Mouse (Mus musculus) intestine, embryonic 15.5 days (tissue): ENCODE data around the gene Ptprn2. TPM values are rescaled to one million over a fixed set of nuclear protein-coding genes. Genes with fewer than 3 reads are reported as not detected.
A peak's percentile ranks its signal among the peaks of the same experiment; 100 is the strongest.

Experiments used
- ATAC-seq: fragments of 200-750 bp; cut with Nextera tagmentation; 2 replicates; pipeline ENCODE4 v1.8.0; 2017; ENCODE audit warnings: moderate TSS enrichment, moderate library complexity
- H3K27ac ChIP-seq: fragments of 300-500 bp; sonication (generic); 2 replicates; pipeline ENCODE4 v1.5.1; 2015; ENCODE audit warnings: mild to moderate bottlenecking, inconsistent platforms
- H3K27me3 ChIP-seq: fragments of 300-500 bp; sonication (generic); replicated peaks from 2 replicates; pipeline ENCODE4 v1.6.1; 2015; ENCODE audit warnings: inconsistent platforms
- H3K36me3 ChIP-seq: fragments of 300-500 bp; sonication (generic); 2 replicates; pipeline ENCODE4 v1.6.1; 2015; ENCODE audit warnings: inconsistent platforms
- H3K4me1 ChIP-seq: fragments of 300-500 bp; sonication (generic); replicated peaks from 2 replicates; pipeline ENCODE4 v1.6.1; 2015; ENCODE audit warnings: inconsistent platforms
- H3K4me2 ChIP-seq: fragments of 300-500 bp; sonication (generic); replicated peaks from 2 replicates; pipeline ENCODE4 v1.6.1; 2015; ENCODE audit warnings: mild to moderate bottlenecking, inconsistent platforms
- H3K4me3 ChIP-seq: fragments of 300-500 bp; sonication (generic); replicated peaks from 2 replicates; pipeline ENCODE4 v1.5.1; 2015; ENCODE audit warnings: inconsistent platforms
- H3K9ac ChIP-seq: fragments of 300-500 bp; sonication (generic); 2 replicates; pipeline ENCODE4 v1.6.1; 2015; ENCODE audit warnings: inconsistent platforms
- H3K9me3 ChIP-seq: fragments of 300-500 bp; sonication (generic); 2 replicates; pipeline ENCODE4 v1.6.1; 2016; ENCODE audit warnings: inconsistent platforms
- WGBS: fragments of 180-500 bp; shearing (Covaris S2); methylation state at CpG from one replicate; pipeline ENCODE4 v1.1.7; 2015; 5-methylcytosine and 5-hydroxymethylcytosine counted together
- polyA plus RNA-seq: library from polyadenylated mRNA; unstranded; fragments of >200 nt; fragmentation: Nextera tagmentation; extraction: Ambion mirVana; gene quantifications from 2 replicates; pipeline ENCODE4 v1.2.1, GENCODE M21; 2015

Ptprn2 gene
- polyA plus RNA-seq, 1 experiment from 2014 or later = 1.9 TPM

DNA sequence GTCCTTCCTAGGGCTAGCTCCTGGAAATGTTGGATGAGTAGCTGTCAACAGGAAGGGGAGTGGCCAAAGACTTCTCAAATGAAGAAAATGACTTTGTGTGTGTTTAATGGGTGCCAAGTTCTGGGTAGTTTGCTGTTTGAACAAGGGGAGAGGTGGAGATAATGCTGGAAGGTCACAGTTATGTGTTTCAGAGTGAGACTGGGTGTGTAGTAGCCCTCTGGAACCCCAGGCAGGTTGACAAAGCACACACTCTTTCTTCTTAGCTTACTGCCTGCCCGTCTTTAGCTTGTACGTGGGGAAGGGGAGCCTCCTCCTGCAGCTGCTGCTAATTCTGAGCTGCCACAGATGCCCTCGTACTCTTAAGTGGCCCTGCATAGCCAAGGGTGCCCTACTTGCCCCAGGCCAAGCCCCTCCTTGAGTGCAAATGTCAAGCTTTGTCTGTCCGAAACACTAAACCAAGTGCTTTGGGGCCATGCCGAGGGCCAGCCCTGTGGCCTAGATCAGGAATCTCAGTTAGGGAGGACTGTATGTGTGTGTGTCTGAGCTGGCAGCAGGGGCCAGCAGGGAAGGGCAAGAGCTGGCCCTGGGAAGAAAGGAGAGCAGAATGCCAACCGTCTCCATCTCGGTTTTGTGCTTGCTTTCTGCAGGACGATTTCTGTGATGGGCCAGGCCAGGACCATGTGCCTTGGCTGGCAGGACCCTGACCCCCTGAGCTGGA, 95.5 kb downstream of the Ptprn2 start:
- no peak overlapping the region for H3K4me3 ChIP-seq
- H3K27ac ChIP-seq = peak overlapping the region; percentile 48; the same call in 1 of the 2 replicates
- H3K4me2 ChIP-seq = no peak overlapping the region
- ATAC-seq = 0 out of 2 replicates have a peak, but pooled peaks have one; percentile 52
- H3K9ac ChIP-seq = no peak overlapping the region
- H3K36me3 ChIP-seq = no peaks in the 10 kb centered on the region
- no peaks in the 10 kb centered on the region for H3K27me3 ChIP-seq
- WGBS = 33% methylated on average over 8 of the region's 8 CpGs
- H3K4me1 ChIP-seq = peaks cover 8% of the 10 kb centered on the region
- H3K9me3 ChIP-seq = no peaks in the 10 kb centered on the region

- H3K9ac ChIP-seq = no peak overlapping the region
- no peak overlapping the region for H3K4me2 ChIP-seq
- no peaks in the 10 kb centered on the region for H3K27me3 ChIP-seq
- H3K4me1 ChIP-seq = peaks cover 8% of the 10 kb centered on the region
- H3K36me3 ChIP-seq = no peaks in the 10 kb centered on the region
- ATAC-seq = peak; percentile 74
- H3K9me3 ChIP-seq = no peaks in the 10 kb centered on the region
- H3K4me3 ChIP-seq = no peak overlapping the region
- H3K27ac ChIP-seq = no peak overlapping the region
Measured at GRCm38 (mm10) chr12:116581864-116582263, 96.3 kb downstream of the Ptprn2 start.

- no peak overlapping the region for H3K27ac ChIP-seq
- H3K4me1 ChIP-seq = peaks cover 8% of the 10 kb centered on the region
- no peak overlapping the region for H3K9ac ChIP-seq
- WGBS = 66% methylated on average over 4 of the region's 4 CpGs
- H3K4me3 ChIP-seq = no peak overlapping the region
- no peaks in the 10 kb centered on the region for H3K9me3 ChIP-seq
- H3K27me3 ChIP-seq = no peaks in the 10 kb centered on the region
- no peaks in the 10 kb centered on the region for H3K36me3 ChIP-seq
- H3K4me2 ChIP-seq = no peak overlapping the region
- ATAC-seq = no peak
Measured at GRCm38 (mm10) chr12:116582829-116583228, 97.3 kb downstream of the Ptprn2 start.

DNA sequence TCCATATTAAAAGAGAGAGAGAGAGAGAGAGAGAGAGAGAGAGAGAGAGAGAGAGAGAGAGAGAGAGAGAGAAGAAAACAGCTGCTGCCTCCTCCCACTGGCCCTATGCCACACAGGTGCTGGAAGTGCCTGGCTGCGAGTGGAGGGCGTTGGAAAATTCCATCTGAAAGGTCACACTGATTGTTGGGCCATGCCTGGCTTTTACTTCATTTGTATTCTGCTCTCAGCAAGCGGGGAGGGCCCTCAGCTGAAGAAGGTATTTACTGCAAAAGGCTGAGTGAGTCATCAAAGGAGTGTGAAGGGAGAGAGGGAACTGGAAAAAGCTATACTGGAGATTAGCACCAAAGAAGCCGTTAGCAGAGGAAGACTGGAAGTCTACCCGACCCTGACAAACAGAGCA, 99.5 kb downstream of the Ptprn2 start:
- ATAC-seq = peak; percentile 58; the same call in 1 of the 2 replicates
- Histone ChIP-seq H3K9me3 (no peaks in the 10 kb centered on the region), H3K4me1 (peaks cover 8% of the 10 kb centered on the region), H3K27ac (no peak overlapping the region), H3K36me3 (no peaks in the 10 kb centered on the region), H3K4me2 (no peak overlapping the region), H3K27me3 (no peaks in the 10 kb centered on the region), H3K9ac (no peak overlapping the region), H3K4me3 (no peak overlapping the region)
- 20% methylated on average over 5 of the region's 5 CpGs for WGBS

- no peak overlapping the region for H3K4me2 ChIP-seq
- H3K4me3 ChIP-seq = no peak overlapping the region
- H3K9me3 ChIP-seq = no peaks in the 10 kb centered on the region
- no peak for ATAC-seq
- no peak overlapping the region for H3K27ac ChIP-seq
- H3K9ac ChIP-seq = no peak overlapping the region
- H3K36me3 ChIP-seq = no peaks in the 10 kb centered on the region
- H3K27me3 ChIP-seq = no peaks in the 10 kb centered on the region
- H3K4me1 ChIP-seq = peaks cover 5% of the 10 kb centered on the region
- 58% methylated on average over 2 of the region's 2 CpGs for WGBS
Measured at GRCm38 (mm10) chr12:116586167-116586566, 100.6 kb downstream of the Ptprn2 start.

- Histone ChIP-seq H3K4me1 (no peaks in the 10 kb centered on the region), H3K27ac (no peak overlapping the region), H3K9me3 (no peaks in the 10 kb centered on the region), H3K27me3 (no peaks in the 10 kb centered on the region), H3K36me3 (no peaks in the 10 kb centered on the region), H3K4me3 (no peak overlapping the region), H3K9ac (no peak overlapping the region), H3K4me2 (no peak overlapping the region)
- WGBS = 69% methylated on average over 3 of the region's 3 CpGs
- ATAC-seq = no peak
Measured at GRCm38 (mm10) chr12:116587548-116587947, 102.0 kb downstream of the Ptprn2 start.

- ATAC-seq = no peak
- H3K4me3 ChIP-seq = no peak overlapping the region
- no peaks in the 10 kb centered on the region for H3K4me1 ChIP-seq
- no peak overlapping the region for H3K9ac ChIP-seq
- no peak overlapping the region for H3K27ac ChIP-seq
- WGBS = 90% methylated on average over 5 of the region's 5 CpGs
- no peaks in the 10 kb centered on the region for H3K36me3 ChIP-seq
- no peak overlapping the region for H3K4me2 ChIP-seq
- H3K27me3 ChIP-seq = no peaks in the 10 kb centered on the region
- H3K9me3 ChIP-seq = no peaks in the 10 kb centered on the region
Measured at GRCm38 (mm10) chr12:116590076-116590475, 104.6 kb downstream of the Ptprn2 start.

GRCm38 (mm10) chr12:116594457-116594856, 108.9 kb downstream of the Ptprn2 start:
- Histone ChIP-seq H3K27me3 (no peaks in the 10 kb centered on the region), H3K9me3 (no peaks in the 10 kb centered on the region), H3K36me3 (no peaks in the 10 kb centered on the region), H3K4me2 (no peak overlapping the region), H3K27ac (no peak overlapping the region), H3K4me1 (no peaks in the 10 kb centered on the region), H3K4me3 (no peak overlapping the region), H3K9ac (no peak overlapping the region)
- ATAC-seq = no peak
- 57% methylated on average over 8 of the region's 8 CpGs for WGBS

DNA sequence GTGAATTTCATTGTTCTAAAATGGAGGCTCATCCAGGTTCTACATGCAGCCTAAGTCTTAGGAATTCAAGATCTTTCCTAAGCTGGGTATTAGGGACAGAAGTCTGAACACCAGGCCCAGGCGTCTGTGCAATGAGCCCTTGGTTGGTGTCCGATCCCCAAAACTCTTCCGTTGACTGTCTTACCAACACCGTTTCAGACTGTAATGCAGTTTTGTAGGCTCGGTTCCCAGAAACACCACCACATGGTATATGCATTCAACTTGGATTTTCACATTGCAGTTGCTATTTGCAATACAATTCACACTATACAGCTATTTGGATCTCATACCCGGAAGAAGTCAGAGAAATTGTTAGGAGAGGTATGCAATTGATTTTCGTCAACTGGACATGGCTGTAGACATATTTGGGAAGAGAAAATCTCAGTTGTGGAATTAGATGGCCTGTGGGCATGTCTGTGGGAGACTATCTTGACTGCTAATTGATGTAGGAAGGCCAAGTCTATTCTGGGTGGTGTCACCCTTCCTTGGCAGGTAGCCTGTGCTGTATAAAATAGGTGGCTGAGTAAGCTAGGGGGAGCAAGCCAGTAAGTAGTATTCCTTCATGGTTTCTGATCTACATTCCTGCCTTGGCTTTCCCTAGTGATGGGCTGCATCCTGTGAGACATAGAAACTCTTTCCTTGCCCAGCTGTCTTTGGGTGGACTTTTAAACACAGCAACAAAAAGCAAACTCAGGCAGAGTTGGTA, 109.5 kb downstream of the Ptprn2 start:
- H3K27ac ChIP-seq = no peak overlapping the region
- WGBS = 93% methylated on average over 7 of the region's 7 CpGs
- H3K9ac ChIP-seq = no peak overlapping the region
- H3K27me3 ChIP-seq = no peaks in the 10 kb centered on the region
- no peak for ATAC-seq
- no peak overlapping the region for H3K4me3 ChIP-seq
- no peaks in the 10 kb centered on the region for H3K9me3 ChIP-seq
- H3K4me2 ChIP-seq = no peak overlapping the region
- no peaks in the 10 kb centered on the region for H3K36me3 ChIP-seq
- no peaks in the 10 kb centered on the region for H3K4me1 ChIP-seq

DNA sequence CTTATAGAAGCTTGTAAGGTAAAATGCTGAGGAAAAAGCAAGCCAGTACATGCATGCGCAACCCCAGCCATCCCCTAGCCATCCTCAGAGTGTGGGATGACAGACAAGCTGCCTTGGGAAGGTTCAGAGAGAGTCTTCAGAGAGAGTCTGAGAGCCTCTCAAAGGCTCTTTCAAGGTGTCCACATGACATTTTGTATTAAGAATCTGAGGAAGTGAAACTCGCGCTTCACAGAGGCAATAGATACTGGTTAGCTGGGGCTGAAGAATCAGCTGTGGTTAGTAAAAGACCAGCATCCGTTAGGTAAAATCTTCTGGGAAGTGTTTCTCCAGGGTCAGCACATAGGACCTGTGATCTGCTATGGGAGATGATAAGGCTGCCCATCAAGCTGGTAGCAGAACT, 110.2 kb downstream of the Ptprn2 start:
- ATAC-seq = no peak
- Histone ChIP-seq H3K9ac (no peak overlapping the region), H3K27me3 (no peaks in the 10 kb centered on the region), H3K9me3 (no peaks in the 10 kb centered on the region), H3K36me3 (no peaks in the 10 kb centered on the region), H3K4me2 (no peak overlapping the region), H3K27ac (no peak overlapping the region), H3K4me1 (no peaks in the 10 kb centered on the region), H3K4me3 (no peak overlapping the region)
- WGBS = 92% methylated on average over 4 of the region's 4 CpGs

DNA sequence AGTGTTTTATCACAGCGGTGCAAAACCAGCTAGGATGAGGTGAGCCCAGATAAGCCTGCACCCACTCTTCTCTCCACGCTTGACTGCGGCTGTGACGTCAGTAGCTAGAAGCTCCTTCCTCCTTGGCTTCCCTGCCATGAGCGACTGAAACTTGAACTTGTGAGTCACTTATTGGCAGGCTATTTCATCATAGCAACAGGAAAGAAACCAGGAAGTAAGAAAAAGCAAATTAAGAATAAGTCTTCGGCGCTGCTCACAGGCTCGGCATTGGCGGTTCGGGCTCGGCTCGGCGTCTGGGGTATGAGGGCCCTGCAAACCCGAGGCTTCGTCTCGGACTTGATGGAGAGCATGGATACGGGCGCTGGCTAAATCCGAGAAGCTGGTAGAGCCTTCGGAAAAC, 111.5 kb downstream of the Ptprn2 start:
- 87% methylated on average over 20 of the region's 20 CpGs for WGBS
- Histone ChIP-seq H3K4me2 (no peak overlapping the region), H3K27me3 (no peaks in the 10 kb centered on the region), H3K27ac (no peak overlapping the region), H3K9me3 (no peaks in the 10 kb centered on the region), H3K4me3 (no peak overlapping the region), H3K9ac (no peak overlapping the region), H3K36me3 (no peaks in the 10 kb centered on the region), H3K4me1 (no peaks in the 10 kb centered on the region)
- no peak for ATAC-seq

DNA sequence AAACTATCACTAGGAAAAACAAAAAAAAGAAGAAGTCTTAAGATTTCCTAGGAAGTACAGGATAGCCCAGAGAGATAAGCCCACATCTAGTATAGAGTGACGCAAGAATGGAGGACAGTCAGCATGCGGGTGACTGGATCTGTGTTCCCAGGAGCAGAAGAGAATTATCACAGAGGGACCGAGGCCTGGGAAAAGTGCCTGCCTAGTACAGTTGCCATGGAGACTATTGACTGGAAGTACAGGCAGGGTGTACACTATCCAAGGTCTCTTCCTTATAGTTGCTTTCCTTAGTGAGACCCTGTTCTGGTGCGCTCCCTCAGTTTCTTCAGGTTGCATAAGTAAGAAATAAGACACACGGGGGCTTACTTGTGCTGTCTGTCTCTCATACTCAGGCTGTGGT, 112.2 kb downstream of the Ptprn2 start:
- 76% methylated on average over 5 of the region's 5 CpGs for WGBS
- H3K4me2 ChIP-seq = no peak overlapping the region
- no peaks in the 10 kb centered on the region for H3K9me3 ChIP-seq
- no peaks in the 10 kb centered on the region for H3K36me3 ChIP-seq
- H3K4me1 ChIP-seq = no peaks in the 10 kb centered on the region
- H3K27me3 ChIP-seq = no peaks in the 10 kb centered on the region
- H3K4me3 ChIP-seq = no peak overlapping the region
- no peak for ATAC-seq
- no peak overlapping the region for H3K27ac ChIP-seq
- H3K9ac ChIP-seq = no peak overlapping the region
